ENCODE assay signal across 15 mouse cellular contexts in the genomic region with DNA sequence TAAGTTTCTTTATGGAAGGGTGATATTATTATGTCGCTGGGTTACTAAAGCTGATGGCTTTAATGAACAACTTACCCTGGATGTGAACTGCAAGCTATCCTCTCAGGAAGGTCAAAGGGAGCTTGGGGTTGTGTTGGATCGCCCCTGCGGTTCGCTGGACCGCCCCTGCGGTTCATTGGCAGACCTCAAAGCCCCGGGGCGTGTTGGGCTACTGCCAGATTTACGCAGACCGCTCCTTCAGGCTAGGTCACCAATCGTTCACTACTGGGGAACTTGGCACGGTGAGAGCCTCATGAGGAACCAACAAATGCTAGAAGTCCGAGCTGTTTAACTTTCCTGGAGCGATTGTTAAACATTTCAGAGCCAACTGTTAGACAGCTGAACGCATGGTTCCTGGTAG. TPM values are rescaled to one million over a fixed set of nuclear protein-coding genes. Genes with fewer than 3 reads are reported as not detected.
DNase-seq lines count a peak whose midpoint lies in the region; ATAC-seq and TF ChIP-seq lines count a peak whose summit lies in the region.
"Had no signal": no experiment of that assay in that cellular context is flagged by ENCODE, and none has a peak within 500 bp of the region (broad histone marks: within the 10 kb centered on the region; RNA-seq: fewer than 3 reads in every experiment).

No protein-coding gene starts in this region.

- H3K9ac ChIP-seq in lung, embryonic 14.5 days = no peak overlapping the region
- H3K9ac ChIP-seq: embryonic facial prominence, embryonic 15.5 days; liver, embryonic 15.5 days; neural tube, embryonic 15.5 days had no signal

- H3K4me3 ChIP-seq in lung, embryonic 14.5 days (ENCODE audit: low read depth, low read length) = no peak overlapping the region
- H3K4me3 ChIP-seq: embryonic facial prominence, embryonic 15.5 days; heart, adult 2 months; liver, embryonic 15.5 days; neural tube, embryonic 15.5 days had no signal

- ATAC-seq in lung, embryonic 14.5 days (ENCODE audit: insufficient read depth) = peak; percentile 77
- peak; percentile 29; the same call in 1 of the 2 replicates for ATAC-seq in common myeloid progenitor, adult 5-6 weeks (replicated peaks; ENCODE audit: low read depth, poor library complexity, severe bottlenecking)
- no peak for ATAC-seq in erythroid progenitor cell, adult 5-6 weeks (replicated peaks; ENCODE audit: low FRiP score, poor library complexity, severe bottlenecking)

- no peak for TF ChIP-seq CTCF in lung, embryonic 14.5 days (IDR thresholded peaks at IDR 0.05; ENCODE audit: low read depth)

- 0 out of 2 replicates have a peak, but pooled peaks cover 18% of the 10 kb centered on the region for H3K4me1 ChIP-seq in lung, embryonic 14.5 days (ENCODE audit: insufficient read depth)
- H3K4me1 ChIP-seq: liver, embryonic 15.5 days had no signal

- DNase-seq in embryo, embryonic 11 days = peak; percentile 13
- DNase-seq in embryo, embryonic 10 days (ENCODE audit: low spot score) = no peak
- peak; percentile 89 for DNase-seq in lung, embryonic 14.5 days
- DNase-seq in lung, postnatal 25 days (ENCODE audit: low spot score) = no peak
- peak; percentile 63 to 69 for DNase-seq in kidney, postnatal 4 days
- no peak for DNase-seq in T-cell, adult 2 months (ENCODE audit: low spot score)
- DNase-seq: cerebellum, adult 2 months; heart, adult 2 months; thymus, adult 18-20 months had no signal

- 10% methylated on average over 15 of the region's 15 CpGs for WGBS in lung, embryonic 14.5 days

- H3K27ac ChIP-seq in lung, embryonic 14.5 days (ENCODE audit: low read depth) = no peak overlapping the region
- H3K27ac ChIP-seq: embryonic facial prominence, embryonic 15.5 days; heart, adult 2 months; liver, embryonic 15.5 days; neural tube, embryonic 15.5 days had no signal

- H3K36me3 ChIP-seq in lung, embryonic 14.5 days (ENCODE audit: insufficient read depth) = no peaks in the 10 kb centered on the region
- H3K36me3 ChIP-seq: embryonic facial prominence, embryonic 15.5 days; liver, embryonic 15.5 days; neural tube, embryonic 15.5 days had no signal

- peak overlapping the region; percentile 36; the same call in 1 of the 2 replicates for H3K4me2 ChIP-seq in lung, embryonic 14.5 days
- H3K4me2 ChIP-seq: embryonic facial prominence, embryonic 15.5 days; liver, embryonic 15.5 days; neural tube, embryonic 15.5 days had no signal

- no peaks in the 10 kb centered on the region for H3K9me3 ChIP-seq in lung, embryonic 14.5 days (ENCODE audit: low read depth, low read length)
- H3K9me3 ChIP-seq: embryonic facial prominence, embryonic 15.5 days; liver, embryonic 15.5 days; neural tube, embryonic 15.5 days had no signal

- H3K27me3 ChIP-seq in lung, embryonic 14.5 days (ENCODE audit: insufficient read depth, low read length) = peaks cover 24% of the 10 kb centered on the region

RNA-seq across cellular contexts. Expression of gene Atp12a, which starts 1.8 kb away (rescaled TPM):
- 1.4 and 1.6 TPM in 2 replicates for polyA plus RNA-seq in lung, embryonic 14.5 days (2014; fragmentation: Nextera tagmentation; extraction: Ambion mirVana)
- not detected in 2 replicates for total RNA-seq in common myeloid progenitor, adult 5-6 weeks (2017)
- total RNA-seq in erythroid progenitor cell, adult 5-6 weeks (2015; ENCODE audit: low replicate concordance) = not detected in 2 replicates
- total RNA-seq in erythroid progenitor cell, adult 5-6 weeks (2017; ENCODE audit: low replicate concordance) = not detected in 2 replicates
- total RNA-seq: heart, adult 2 months had no signal
- polyA plus RNA-seq: cerebellum, adult 2 months; heart, adult 2 months; liver, embryonic 15.5 days; small intestine, adult 2 months had no signal

RNA-seq across cellular contexts. Expression of gene Rnf17, which starts 35.7 kb away (rescaled TPM):
- 0.84 and 2.5 TPM in 2 replicates for polyA plus RNA-seq in lung, embryonic 14.5 days (2014; fragmentation: Nextera tagmentation; extraction: Ambion mirVana)
- 10.6 and 13.0 TPM in 2 replicates for total RNA-seq in common myeloid progenitor, adult 5-6 weeks (2017)
- total RNA-seq in erythroid progenitor cell, adult 5-6 weeks (2015; ENCODE audit: low replicate concordance) = 3.6 TPM in 1 of 2 replicates, not detected in the other
- 0.91 TPM in 1 of 2 replicates, not detected in the other for total RNA-seq in erythroid progenitor cell, adult 5-6 weeks (2017; ENCODE audit: low replicate concordance)
- polyA plus RNA-seq: small intestine, adult 2 months had no signal

Comparison
In these comparisons a context has a peak if more than half of its experiments do, and no peak if none do; other contexts are left out.
1. DNase-seq: peak in embryo, embryonic 11 days (single experiment), lung, embryonic 14.5 days (single experiment) and kidney, postnatal 4 days (2 of 2); none in embryo, embryonic 10 days (single experiment), lung, postnatal 25 days (single experiment) and T-cell, adult 2 months (single experiment).